Mouse (Mus musculus): ENCODE data around the gene Hexim2. TPM values are rescaled to one million over a fixed set of nuclear protein-coding genes. Genes with fewer than 3 reads are reported as not detected.

Hexim2 gene
- polyA plus RNA-seq, 1 experiment = 3.1 TPM

DNA sequence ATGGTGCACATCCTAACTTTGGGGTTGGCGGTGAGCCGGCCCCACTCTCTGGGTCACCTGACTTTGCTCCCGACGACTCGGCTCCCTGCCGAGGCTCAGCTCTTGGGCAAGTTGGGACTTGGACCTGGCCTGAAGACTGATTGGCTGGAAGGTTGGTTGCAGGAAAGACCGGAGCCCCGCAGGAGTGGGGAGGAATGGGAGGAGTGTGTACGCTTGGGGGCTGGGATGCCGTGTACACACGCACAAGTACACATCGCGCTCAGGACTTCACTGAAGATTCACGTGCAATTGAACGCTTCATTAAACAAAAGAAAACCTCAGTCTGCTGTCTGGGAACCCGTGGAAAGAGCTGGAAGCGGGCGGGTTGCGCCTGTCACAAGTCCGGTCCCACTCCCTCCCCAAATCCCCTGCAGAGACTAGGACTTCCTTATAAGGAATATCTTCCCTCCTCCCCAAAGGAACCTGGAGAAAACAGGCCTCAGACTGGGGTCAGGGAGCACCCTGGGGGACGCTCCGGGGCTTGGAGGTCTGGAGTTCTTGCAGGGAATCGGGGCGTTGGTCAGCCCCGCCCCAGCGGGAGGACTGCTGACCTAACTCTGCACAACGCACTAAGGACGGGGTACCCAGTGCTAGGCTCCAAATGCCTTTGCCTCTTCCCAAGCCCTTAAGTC lies 20.2 kb upstream of the Hexim2 start:
- H3K27ac ChIP-seq (ENCODE audit: insufficient read depth, low read length) = peak overlapping the region; percentile 6
- TF ChIP-seq CTCF (IDR thresholded peaks at IDR 0.05; ENCODE audit: borderline replicate concordance, insufficient read depth, low read length) (no peak), POLR2A (IDR thresholded peaks at IDR 0.05; ENCODE audit: low read depth, low read length) (peak; percentile 60)
- no peaks in the 10 kb centered on the region; the same call in 1 of the 2 replicates for H3K4me1 ChIP-seq (ENCODE audit: control insufficient read depth, insufficient read depth, low read length)
- no peak overlapping the region for H3K4me3 ChIP-seq (ENCODE audit: insufficient read depth, low read length)

DNA sequence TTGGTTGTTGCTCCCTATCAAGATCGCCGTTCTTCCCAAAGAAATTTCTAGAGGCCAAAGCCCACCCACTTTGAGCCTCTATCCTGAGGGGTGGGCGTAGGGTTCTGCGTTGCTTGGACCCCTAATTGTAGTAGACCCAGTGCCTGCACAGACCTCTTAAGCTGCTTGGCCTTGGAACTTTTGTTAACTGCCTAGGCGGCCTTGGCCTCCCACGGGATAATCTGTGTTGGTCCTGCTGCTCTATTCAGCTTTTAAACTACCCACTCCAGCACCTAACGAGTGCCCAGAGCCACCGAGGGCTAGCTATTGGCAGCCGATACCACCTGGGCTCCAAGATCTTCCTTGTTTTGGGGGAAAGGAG lies 19.7 kb upstream of the Hexim2 start:
- H3K27ac ChIP-seq (ENCODE audit: insufficient read depth, low read length) = no peak overlapping the region

DNA sequence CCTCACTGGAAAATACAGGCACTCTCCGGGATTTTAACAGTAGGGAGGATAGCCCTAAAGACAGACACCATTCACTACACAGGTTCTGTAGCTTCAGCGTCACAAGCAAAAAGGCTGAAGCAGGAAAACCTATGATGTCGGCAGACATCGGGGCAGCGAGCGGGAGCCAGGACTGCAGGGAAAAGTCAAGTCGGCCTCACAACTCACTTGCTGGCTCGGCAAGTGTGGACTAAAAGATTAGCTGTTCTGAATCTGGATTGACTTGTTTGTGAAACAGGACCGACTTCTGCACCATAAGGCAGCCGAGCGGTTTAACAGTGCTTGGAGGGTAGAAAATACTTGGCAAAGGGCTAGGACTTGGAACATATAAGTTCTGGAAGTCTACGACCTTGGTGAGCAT lies 19.2 kb upstream of the Hexim2 start:
- Histone ChIP-seq H3K4me1 (ENCODE audit: control insufficient read depth, insufficient read depth, low read length) (no peaks in the 10 kb centered on the region; the same call in 1 of the 2 replicates), H3K4me3 (ENCODE audit: insufficient read depth, low read length) (no peak overlapping the region), H3K27ac (ENCODE audit: insufficient read depth, low read length) (no peak overlapping the region)
- no peak for TF ChIP-seq POLR2A (IDR thresholded peaks at IDR 0.05; ENCODE audit: low read depth, low read length)
- TF ChIP-seq CTCF (IDR thresholded peaks at IDR 0.05; ENCODE audit: borderline replicate concordance, insufficient read depth, low read length) = no peak

More for the DNA sequence above, 19.7 kb upstream of the Hexim2 start:
- Histone ChIP-seq H3K4me3 (ENCODE audit: insufficient read depth, low read length) (no peak overlapping the region), H3K4me1 (ENCODE audit: control insufficient read depth, insufficient read depth, low read length) (no peaks in the 10 kb centered on the region; the same call in 1 of the 2 replicates)
- TF ChIP-seq POLR2A (IDR thresholded peaks at IDR 0.05; ENCODE audit: low read depth, low read length) (no peak), CTCF (IDR thresholded peaks at IDR 0.05; ENCODE audit: borderline replicate concordance, insufficient read depth, low read length) (no peak)

DNA sequence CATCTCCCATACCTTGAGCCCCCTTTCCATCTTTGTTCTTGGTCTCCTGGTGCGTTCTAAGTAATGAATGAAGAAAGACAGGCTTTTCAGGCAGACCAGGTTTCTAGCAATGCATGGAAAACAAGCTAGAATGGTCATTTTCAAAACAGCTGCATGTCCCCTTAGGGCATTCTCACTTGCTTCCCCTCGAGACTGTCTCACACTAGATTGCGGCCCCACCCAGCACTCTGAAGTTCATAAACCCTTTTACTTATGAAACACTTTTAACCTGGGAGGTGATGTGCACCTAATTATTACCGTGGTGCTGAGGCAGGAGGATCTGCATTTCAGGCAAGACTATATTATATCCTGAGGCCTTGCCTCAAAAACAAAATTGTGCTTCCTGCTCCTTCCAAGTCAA lies 18.5 kb upstream of the Hexim2 start:
- no peak overlapping the region for H3K4me3 ChIP-seq (ENCODE audit: insufficient read depth, low read length)
- no peaks in the 10 kb centered on the region; the same call in 1 of the 2 replicates for H3K4me1 ChIP-seq (ENCODE audit: control insufficient read depth, insufficient read depth, low read length)
- H3K27ac ChIP-seq (ENCODE audit: insufficient read depth, low read length) = no peak overlapping the region
- TF ChIP-seq CTCF (IDR thresholded peaks at IDR 0.05; ENCODE audit: borderline replicate concordance, insufficient read depth, low read length) (no peak), POLR2A (IDR thresholded peaks at IDR 0.05; ENCODE audit: low read depth, low read length) (0 out of 2 replicates have a peak, but pooled peaks have one; percentile 19)

DNA sequence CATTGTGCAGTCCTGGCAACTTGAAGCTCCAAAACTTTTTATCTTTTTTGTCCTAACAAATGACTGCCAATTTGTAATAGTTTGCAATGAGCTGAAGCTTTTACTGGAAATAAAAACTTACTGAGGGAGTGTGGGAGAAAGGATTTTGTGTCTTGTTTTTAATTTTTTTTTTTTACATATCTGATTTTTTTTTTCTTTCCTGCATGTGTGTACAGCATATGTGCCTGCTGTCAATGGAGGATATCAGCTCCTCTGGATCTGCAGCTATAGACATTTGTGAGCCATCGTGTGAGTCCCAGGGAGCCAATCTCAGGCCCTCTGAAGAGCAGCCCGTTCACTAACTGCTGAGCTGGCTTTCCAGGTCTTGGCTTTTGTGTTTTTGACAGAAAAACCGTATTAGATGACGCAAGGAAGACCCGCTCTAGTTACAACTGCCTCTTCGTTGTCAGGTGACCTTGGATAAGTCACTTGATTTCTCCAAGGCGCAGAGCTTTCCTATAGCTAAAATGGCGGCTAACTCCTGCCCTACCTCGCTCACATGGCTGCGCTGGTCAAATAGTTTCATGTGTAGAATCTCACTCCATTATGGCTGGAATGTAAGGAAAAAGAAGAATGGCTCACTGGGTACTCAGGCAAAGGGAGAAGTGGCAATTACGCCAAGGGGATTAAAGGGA lies 17.8 kb upstream of the Hexim2 start:
- H3K27ac ChIP-seq (ENCODE audit: insufficient read depth, low read length) = no peak overlapping the region

DNA sequence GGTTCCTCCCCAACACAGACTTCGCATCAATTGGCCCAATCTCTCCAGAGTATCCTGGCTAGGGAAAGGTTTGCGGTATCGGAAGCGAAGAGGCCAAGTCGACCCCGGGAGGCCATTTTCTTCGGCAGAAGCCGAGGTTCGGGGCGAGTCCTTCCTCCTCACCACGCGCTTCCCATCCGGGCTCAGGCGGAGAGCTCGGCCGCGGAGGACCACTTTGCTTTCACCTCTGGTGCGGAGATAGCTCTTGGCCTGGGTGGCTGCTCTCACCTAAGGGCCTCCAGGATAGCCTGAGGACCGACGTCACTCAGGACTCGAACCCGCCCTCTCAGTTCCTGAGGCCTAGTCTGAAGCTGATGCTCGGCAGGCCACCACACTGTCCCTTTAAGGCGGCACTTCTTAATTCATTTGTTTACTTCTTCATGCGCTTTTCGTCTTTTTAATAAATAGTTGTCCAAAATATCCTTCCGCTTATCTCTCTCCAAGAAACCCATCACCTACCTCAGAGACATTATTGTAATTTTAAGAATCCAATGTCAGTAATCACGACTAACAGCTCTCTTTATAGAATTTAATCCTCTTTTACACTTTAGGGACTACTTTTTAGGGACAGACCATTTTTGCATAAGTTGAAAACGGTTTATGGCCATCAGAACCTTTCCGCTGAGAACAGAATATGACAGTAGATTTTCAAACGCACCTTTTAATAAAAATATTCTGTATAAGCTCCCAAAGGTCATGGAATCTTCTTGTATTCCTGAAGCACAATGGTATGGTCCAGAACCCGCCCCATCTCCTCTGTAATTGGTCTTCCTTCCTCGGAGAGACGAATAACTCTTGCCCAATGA lies 16.8 kb upstream of the Hexim2 start:
- TF ChIP-seq POLR2A (IDR thresholded peaks at IDR 0.05; ENCODE audit: low read depth, low read length) = peak; percentile 79
- no peak for TF ChIP-seq CTCF (IDR thresholded peaks at IDR 0.05; ENCODE audit: borderline replicate concordance, insufficient read depth, low read length)
- Histone ChIP-seq H3K4me3 (ENCODE audit: insufficient read depth, low read length) (peak overlapping the region; percentile 55), H3K4me1 (ENCODE audit: control insufficient read depth, insufficient read depth, low read length) (no peaks in the 10 kb centered on the region; the same call in 1 of the 2 replicates), H3K27ac (ENCODE audit: insufficient read depth, low read length) (peak overlapping the region; percentile 76)

More for the DNA sequence above, 17.8 kb upstream of the Hexim2 start:
- Histone ChIP-seq H3K4me1 (ENCODE audit: control insufficient read depth, insufficient read depth, low read length) (no peaks in the 10 kb centered on the region; the same call in 1 of the 2 replicates), H3K4me3 (ENCODE audit: insufficient read depth, low read length) (peak overlapping the region; percentile 55)
- TF ChIP-seq CTCF (IDR thresholded peaks at IDR 0.05; ENCODE audit: borderline replicate concordance, insufficient read depth, low read length) (no peak), POLR2A (IDR thresholded peaks at IDR 0.05; ENCODE audit: low read depth, low read length) (no peak)

DNA sequence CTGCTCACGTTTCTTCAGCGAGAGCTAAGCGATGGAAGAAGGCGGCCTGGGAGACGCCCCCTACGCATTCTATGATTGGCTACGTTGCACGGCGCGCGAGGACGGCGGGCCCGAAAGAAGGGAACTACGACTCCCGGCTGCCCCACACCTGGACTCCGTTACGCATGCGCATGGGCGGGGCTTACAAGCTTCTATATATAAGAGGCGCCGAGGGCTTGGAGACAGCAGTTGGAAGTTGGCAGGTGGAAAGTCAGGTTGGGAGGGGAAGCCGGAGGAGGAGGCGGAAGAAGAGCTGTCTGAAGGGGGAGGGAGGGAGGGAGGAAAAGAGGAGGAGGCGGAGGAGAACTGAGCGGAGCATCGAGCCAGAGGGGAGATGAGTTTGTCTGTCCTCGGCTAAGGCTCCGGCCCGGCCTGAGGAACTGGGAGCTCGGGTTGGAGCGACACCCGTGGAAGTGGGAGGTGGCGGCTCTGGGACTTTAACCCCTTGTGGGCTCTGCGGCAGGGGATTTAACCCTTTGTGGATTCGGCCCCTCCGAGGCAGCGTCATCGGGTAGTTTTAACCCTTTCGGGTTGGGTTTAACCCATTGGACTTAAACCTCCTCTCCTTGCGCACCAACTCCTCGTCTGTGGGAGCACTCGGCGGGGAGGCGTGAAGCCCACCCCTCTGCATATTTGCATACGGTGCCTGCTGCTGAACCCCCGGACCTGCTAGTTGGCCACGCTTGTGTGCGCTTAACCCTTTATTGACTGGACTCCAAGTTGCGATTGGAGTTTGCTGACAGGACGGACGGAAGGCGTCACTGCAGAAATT lies 16.0 kb upstream of the Hexim2 start, which contains the start of gene Hexim1:
Gene Hexim1 (plus strand): TSS at position 224 of the 811 bp plus-strand sequence.
- Histone ChIP-seq H3K4me1 (ENCODE audit: control insufficient read depth, insufficient read depth, low read length) (no peaks in the 10 kb centered on the region; the same call in 1 of the 2 replicates), H3K27ac (ENCODE audit: insufficient read depth, low read length) (peak within 1 kb of the TSS; percentile 76), H3K4me3 (ENCODE audit: insufficient read depth, low read length) (peak within 1 kb of the TSS; percentile 72)
- peak; percentile 99 for TF ChIP-seq POLR2A (IDR thresholded peaks at IDR 0.05; ENCODE audit: low read depth, low read length)
- TF ChIP-seq CTCF (IDR thresholded peaks at IDR 0.05; ENCODE audit: borderline replicate concordance, insufficient read depth, low read length) = no peak

DNA sequence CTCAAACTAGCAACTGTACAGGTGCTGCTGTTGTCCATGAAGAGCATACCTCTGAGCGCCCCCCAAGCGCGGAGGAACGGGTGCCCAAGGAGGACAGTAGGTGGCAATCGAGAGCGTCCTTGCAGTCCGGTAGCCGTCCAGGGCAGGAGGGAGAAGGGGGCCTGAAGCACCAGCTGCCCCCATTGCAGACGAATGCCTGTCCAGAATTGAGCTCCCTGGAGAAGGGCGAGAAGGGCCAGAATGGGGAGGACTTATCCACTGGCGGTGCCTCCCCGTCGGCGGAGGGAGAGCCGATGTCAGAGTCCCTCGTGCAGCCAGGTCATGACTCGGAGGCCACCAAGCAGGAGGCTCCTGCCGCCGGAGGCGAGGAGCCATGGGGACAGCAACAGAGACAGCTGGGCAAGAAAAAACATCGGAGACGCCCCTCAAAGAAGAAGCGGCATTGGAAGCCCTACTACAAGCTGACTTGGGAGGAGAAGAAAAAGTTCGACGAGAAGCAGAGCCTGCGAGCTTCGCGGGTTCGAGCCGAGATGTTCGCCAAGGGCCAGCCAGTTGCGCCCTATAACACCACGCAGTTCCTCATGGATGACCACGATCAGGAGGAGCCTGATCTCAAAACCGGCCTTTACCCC lies 15.2 kb upstream of the Hexim2 start:
- H3K4me1 ChIP-seq (ENCODE audit: control insufficient read depth, insufficient read depth, low read length) = no peaks in the 10 kb centered on the region; the same call in 1 of the 2 replicates
- peak overlapping the region; percentile 72 for H3K4me3 ChIP-seq (ENCODE audit: insufficient read depth, low read length)
- TF ChIP-seq POLR2A (IDR thresholded peaks at IDR 0.05; ENCODE audit: low read depth, low read length) = no peak
- peak; percentile 88 for TF ChIP-seq CTCF (IDR thresholded peaks at IDR 0.05; ENCODE audit: borderline replicate concordance, insufficient read depth, low read length)
- H3K27ac ChIP-seq (ENCODE audit: insufficient read depth, low read length) = peak overlapping the region; percentile 17; the same call in 1 of the 2 replicates
